Mouse (Mus musculus) forebrain, embryonic 12.5 days (tissue): ENCODE measurements around the gene Egf. TPM values are rescaled to one million over a fixed set of nuclear protein-coding genes. Genes with fewer than 3 reads are reported as not detected.

Experiments
- ATAC-seq: fragments of 200-750 bp; cut with Nextera tagmentation; 2 replicates; pipeline ENCODE4 v1.8.0; 2017; ENCODE audit warnings: moderate TSS enrichment; ENCODE audit not compliant: low FRiP score
- H3K27ac ChIP-seq: fragments of 300-500 bp; sonication (generic); 2 replicates; pipeline ENCODE4 v1.5.1; 2016; ENCODE audit warnings: mild to moderate bottlenecking
- H3K27me3 ChIP-seq: fragments of 300-500 bp; sonication (generic); 2 replicates; pipeline ENCODE4 v1.6.1; 2016; ENCODE audit warnings: mild to moderate bottlenecking
- H3K36me3 ChIP-seq: fragments of 300-500 bp; sonication (generic); replicated peaks from 2 replicates; pipeline ENCODE4 v1.6.1; 2016; ENCODE audit warnings: mild to moderate bottlenecking
- H3K4me1 ChIP-seq: fragments of 300-500 bp; sonication (generic); 2 replicates; pipeline ENCODE4 v1.6.1; 2016
- H3K4me2 ChIP-seq: fragments of 300-500 bp; sonication (generic); 2 replicates; pipeline ENCODE4 v1.6.1; 2016; ENCODE audit warnings: mild to moderate bottlenecking, moderate library complexity
- H3K4me3 ChIP-seq: fragments of 300-500 bp; sonication (generic); replicated peaks from 2 replicates; pipeline ENCODE4 v1.5.1; 2016; ENCODE audit warnings: mild to moderate bottlenecking
- H3K9ac ChIP-seq: fragments of 300-500 bp; sonication (generic); 2 replicates; pipeline ENCODE4 v1.6.1; 2016; ENCODE audit warnings: mild to moderate bottlenecking
- H3K9me3 ChIP-seq: fragments of 300-500 bp; sonication (generic); 2 replicates; pipeline ENCODE4 v1.6.1; 2016
- WGBS: fragments of 180-500 bp; shearing (Covaris S2); methylation state at CpG from one replicate; pipeline ENCODE4 v1.1.7; 2016; 5-methylcytosine and 5-hydroxymethylcytosine counted together
- polyA plus RNA-seq: library from polyadenylated mRNA; unstranded; fragments of >200 nt; fragmentation: Nextera tagmentation; extraction: Ambion mirVana; gene quantifications from 2 replicates; pipeline ENCODE4 v1.2.1, GENCODE M21; 2016

The Egf gene
- polyA plus RNA-seq, 1 experiment from 2014 or later = 1.6 TPM

DNA sequence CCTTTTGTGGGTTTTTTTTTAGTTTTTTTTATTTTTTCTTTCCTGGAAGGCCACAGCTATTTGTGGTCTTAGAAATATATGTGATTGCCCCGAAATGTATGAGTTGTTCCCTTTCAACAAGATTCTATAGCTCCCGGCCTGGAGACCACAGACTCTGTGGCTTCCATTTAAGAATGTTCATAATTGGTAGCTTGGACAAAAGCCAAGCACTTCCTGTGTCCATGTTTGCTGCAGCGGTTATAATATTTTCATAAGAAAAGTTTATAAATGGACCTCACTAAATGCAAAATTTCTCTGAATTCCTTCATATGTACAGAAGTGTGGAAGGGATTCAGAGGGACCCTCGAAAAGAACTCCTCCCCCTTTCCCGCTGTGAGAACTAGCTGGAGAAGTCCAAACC is 108.3 kb downstream of the Egf start:
- Histone ChIP-seq H3K4me2 (no peak overlapping the region), H3K36me3 (no peaks in the 10 kb centered on the region), H3K27me3 (no peaks in the 10 kb centered on the region), H3K4me3 (no peak overlapping the region), H3K9ac (no peak overlapping the region), H3K9me3 (no peaks in the 10 kb centered on the region), H3K27ac (no peak overlapping the region), H3K4me1 (0 out of 2 replicates have a peak, but pooled peaks cover 9% of the 10 kb centered on the region)
- 80% methylated on average over 5 of the region's 5 CpGs for WGBS
- no peak for ATAC-seq

GRCm38 (mm10) chr3:129645409-129645808 is 109.7 kb downstream of the Egf start:
- WGBS = 84% methylated on average over 3 of the region's 3 CpGs
- H3K27ac ChIP-seq = no peak overlapping the region
- peaks cover 14% of the 10 kb centered on the region; the same call in 1 of the 2 replicates for H3K4me1 ChIP-seq
- no peak overlapping the region for H3K9ac ChIP-seq
- no peak overlapping the region for H3K4me3 ChIP-seq
- no peak overlapping the region for H3K4me2 ChIP-seq
- no peak for ATAC-seq
- no peaks in the 10 kb centered on the region for H3K9me3 ChIP-seq
- H3K36me3 ChIP-seq = no peaks in the 10 kb centered on the region
- no peaks in the 10 kb centered on the region for H3K27me3 ChIP-seq

- H3K4me1 ChIP-seq = peaks cover 17% of the 10 kb centered on the region
- H3K9ac ChIP-seq = no peak overlapping the region
- no peak for ATAC-seq
- no peak overlapping the region for H3K4me3 ChIP-seq
- 88% methylated on average over 7 of the region's 7 CpGs for WGBS
- no peak overlapping the region for H3K4me2 ChIP-seq
- H3K36me3 ChIP-seq = 0 out of 2 replicates have a peak, but pooled peaks cover 10% of the 10 kb centered on the region
- no peak overlapping the region for H3K27ac ChIP-seq
- H3K9me3 ChIP-seq = no peaks in the 10 kb centered on the region
- H3K27me3 ChIP-seq = no peaks in the 10 kb centered on the region
These were observed 113.5 kb downstream of the Egf start for GRCm38 (mm10) chr3:129641621-129642020.

DNA sequence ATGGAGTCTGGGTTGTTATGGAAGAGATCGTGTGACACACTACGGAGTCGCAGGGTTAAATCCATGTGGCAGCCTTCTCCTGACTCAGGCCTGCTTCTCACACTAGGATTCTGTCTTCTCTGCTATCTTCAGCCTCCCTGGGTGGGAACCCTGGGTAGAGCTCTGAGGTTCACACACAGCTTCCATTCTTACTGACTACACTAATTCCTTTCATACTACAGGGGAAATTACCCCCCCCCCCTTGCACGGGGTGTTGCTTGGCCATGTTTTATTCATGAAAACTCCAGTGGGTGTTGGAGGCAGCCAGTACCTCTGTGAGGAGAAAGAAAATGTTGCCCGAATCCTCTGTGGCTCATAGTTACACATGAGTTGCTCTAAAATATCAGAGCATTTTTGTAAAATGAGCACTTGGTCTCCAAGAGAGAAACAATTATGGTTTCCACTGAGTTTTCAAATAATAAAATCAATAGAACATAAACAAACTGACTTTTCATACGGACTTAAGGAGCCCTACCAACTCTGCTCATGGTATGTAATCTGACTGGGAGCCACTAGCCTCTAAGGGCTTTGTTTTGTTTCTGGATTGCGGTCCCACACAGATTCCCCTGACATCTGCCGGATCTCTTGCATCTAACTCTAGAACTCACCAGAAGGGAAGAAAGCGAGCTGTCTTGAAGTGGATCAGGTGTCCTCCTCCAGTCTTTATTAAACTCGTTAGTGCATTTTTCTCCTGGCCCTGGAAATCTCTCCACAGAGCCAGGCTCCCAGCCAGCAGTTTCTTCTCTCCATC is 114.7 kb downstream of the Egf start:
- Histone ChIP-seq H3K27me3 (no peaks in the 10 kb centered on the region), H3K36me3 (0 out of 2 replicates have a peak, but pooled peaks cover 10% of the 10 kb centered on the region), H3K27ac (no peak overlapping the region), H3K4me2 (no peak overlapping the region), H3K4me1 (peaks cover 17% of the 10 kb centered on the region), H3K9me3 (no peaks in the 10 kb centered on the region), H3K9ac (no peak overlapping the region), H3K4me3 (no peak overlapping the region)
- WGBS = 59% methylated on average over 10 of the region's 10 CpGs
- ATAC-seq = peak; percentile 80; the same call in 1 of the 2 replicates

DNA sequence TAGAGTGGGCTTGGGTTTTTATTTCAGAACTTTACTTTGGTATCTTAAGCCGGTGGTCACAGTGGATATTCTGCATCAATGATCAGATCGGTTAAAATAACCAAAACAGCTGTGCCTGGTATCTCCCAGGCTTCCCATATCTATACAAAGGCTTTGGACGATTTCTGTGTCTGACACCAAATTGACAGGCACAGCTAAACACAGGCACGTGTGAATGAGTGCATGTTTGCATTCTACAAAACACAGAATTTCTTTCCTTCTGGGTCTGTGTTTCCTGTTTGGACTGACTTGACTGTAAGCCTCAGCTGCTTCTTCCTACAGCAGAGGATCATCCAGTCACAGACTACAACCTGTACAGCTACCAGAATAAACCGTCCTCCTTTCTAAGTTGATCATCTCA is 115.4 kb downstream of the Egf start:
- ATAC-seq = 0 out of 2 replicates have a peak, but pooled peaks have one; percentile 7
- Histone ChIP-seq H3K36me3 (0 out of 2 replicates have a peak, but pooled peaks cover 10% of the 10 kb centered on the region), H3K9me3 (no peaks in the 10 kb centered on the region), H3K9ac (no peak overlapping the region), H3K4me1 (peaks cover 17% of the 10 kb centered on the region), H3K4me2 (no peak overlapping the region), H3K27ac (no peak overlapping the region), H3K27me3 (no peaks in the 10 kb centered on the region), H3K4me3 (no peak overlapping the region)
- WGBS = 65% methylated on average over 5 of the region's 5 CpGs

- 92% methylated on average over 6 of the region's 6 CpGs for WGBS
- Histone ChIP-seq H3K36me3 (peaks cover 22% of the 10 kb centered on the region), H3K9ac (no peak overlapping the region), H3K27ac (no peak overlapping the region), H3K4me3 (no peak overlapping the region), H3K4me2 (no peak overlapping the region), H3K9me3 (no peaks in the 10 kb centered on the region), H3K27me3 (no peaks in the 10 kb centered on the region), H3K4me1 (peaks cover 12% of the 10 kb centered on the region)
- no peak for ATAC-seq
These were observed 117.7 kb downstream of the Egf start for GRCm38 (mm10) chr3:129637446-129637845.

DNA sequence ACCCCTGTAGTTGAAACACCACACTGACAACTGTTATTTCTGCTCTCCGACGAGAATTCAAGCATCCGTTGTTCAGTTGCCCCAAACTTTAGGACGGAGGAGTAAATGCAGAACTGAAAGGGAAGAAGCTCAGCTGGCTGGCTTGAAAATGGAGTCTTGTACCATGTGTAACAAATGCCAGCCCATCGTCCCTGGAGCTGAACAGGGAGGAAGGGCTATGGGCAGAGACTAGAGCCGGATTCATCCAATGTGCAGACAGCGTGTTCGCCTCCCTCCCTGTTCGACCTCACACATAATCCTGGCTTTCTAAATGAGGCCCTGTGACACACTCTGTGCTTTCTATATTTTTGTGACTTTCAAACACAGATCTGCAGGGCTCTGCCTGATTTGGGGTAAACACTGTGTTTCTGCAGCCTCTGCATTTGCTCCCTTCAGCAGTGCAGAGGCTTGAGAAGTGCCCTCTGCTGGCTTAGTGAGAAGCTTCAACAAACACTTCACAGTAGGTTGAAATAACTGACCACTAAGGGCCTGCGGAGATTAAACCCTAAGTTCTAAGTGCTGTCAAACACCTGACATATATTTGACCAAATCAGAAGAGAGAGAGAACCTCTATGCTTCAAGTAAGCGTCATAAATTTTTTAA is 120.7 kb downstream of the Egf start:
- 88% methylated on average over 11 of the region's 11 CpGs for whole genome bisulfite sequencing
- no peaks in the 10 kb centered on the region for H3K9me3 ChIP-seq
- H3K4me3 ChIP-seq = no peak overlapping the region
- H3K27me3 ChIP-seq = no peaks in the 10 kb centered on the region
- H3K27ac ChIP-seq = no peak overlapping the region
- peaks cover 37% of the 10 kb centered on the region for H3K36me3 ChIP-seq
- no peaks in the 10 kb centered on the region for H3K4me1 ChIP-seq
- no peak overlapping the region for H3K4me2 ChIP-seq
- no peak overlapping the region for H3K9ac ChIP-seq
- 0 out of 2 replicates have a peak, but pooled peaks have one; percentile 46 for ATAC-seq

GRCm38 (mm10) chr3:129633518-129633917 is 121.6 kb downstream of the Egf start:
- peaks cover 43% of the 10 kb centered on the region for H3K36me3 ChIP-seq
- H3K27ac ChIP-seq = no peak overlapping the region
- no peak overlapping the region for H3K4me2 ChIP-seq
- H3K9ac ChIP-seq = no peak overlapping the region
- no peak overlapping the region for H3K4me3 ChIP-seq
- no peak for ATAC-seq
- no peaks in the 10 kb centered on the region for H3K9me3 ChIP-seq
- H3K27me3 ChIP-seq = no peaks in the 10 kb centered on the region
- no peaks in the 10 kb centered on the region for H3K4me1 ChIP-seq
- WGBS = 72% methylated on average over 8 of the region's 8 CpGs

DNA sequence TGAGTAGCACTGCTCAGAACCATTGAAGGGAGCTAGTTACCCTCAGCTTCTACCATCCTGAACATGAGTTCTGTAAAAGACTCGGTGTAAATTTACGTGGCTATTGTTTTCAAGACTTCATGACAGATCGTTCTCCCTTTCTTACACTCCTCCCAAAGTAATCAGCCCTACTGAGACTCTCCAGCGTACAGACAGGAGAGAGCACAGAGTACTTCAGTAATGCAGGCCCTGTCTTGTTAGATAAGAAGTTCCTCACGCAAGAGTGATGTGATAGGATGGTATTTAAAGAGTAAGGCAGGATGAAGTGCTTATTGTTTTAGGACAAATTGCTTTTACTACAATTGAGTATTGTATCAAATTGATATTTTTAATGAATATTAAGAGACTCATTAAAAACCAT is 123.3 kb downstream of the Egf start:
- no peak overlapping the region for H3K4me2 ChIP-seq
- H3K27me3 ChIP-seq = no peaks in the 10 kb centered on the region
- H3K4me1 ChIP-seq = no peaks in the 10 kb centered on the region
- no peaks in the 10 kb centered on the region for H3K9me3 ChIP-seq
- no peak for ATAC-seq
- 94% methylated on average over 5 of the region's 5 CpGs for WGBS
- H3K36me3 ChIP-seq = peaks cover 42% of the 10 kb centered on the region
- H3K27ac ChIP-seq = no peak overlapping the region
- no peak overlapping the region for H3K9ac ChIP-seq
- H3K4me3 ChIP-seq = no peak overlapping the region

GRCm38 (mm10) chr3:129631018-129631417 is 124.1 kb downstream of the Egf start:
- H3K27me3 ChIP-seq = no peaks in the 10 kb centered on the region
- no peak overlapping the region for H3K4me3 ChIP-seq
- H3K9me3 ChIP-seq = no peaks in the 10 kb centered on the region
- peaks cover 40% of the 10 kb centered on the region for H3K36me3 ChIP-seq
- H3K9ac ChIP-seq = no peak overlapping the region
- H3K4me2 ChIP-seq = no peak overlapping the region
- H3K27ac ChIP-seq = no peak overlapping the region
- 83% methylated on average over 1 of the region's 1 CpGs for WGBS
- no peak for ATAC-seq
- H3K4me1 ChIP-seq = no peaks in the 10 kb centered on the region
